Mouse (Mus musculus) lung, embryonic 16.5 days (tissue): Measurements from ENCODE around the gene 1520401A03Rik. TPM values are rescaled to one million over a fixed set of nuclear protein-coding genes. Genes with fewer than 3 reads are reported as not detected.

ENCODE experiments used
- ATAC-seq: fragments of 200-750 bp; cut with Nextera tagmentation; 2 replicates; pipeline ENCODE4 v1.8.0; 2017; ENCODE audit warnings: low read depth, mild to moderate bottlenecking, moderate library complexity
- H3K27ac ChIP-seq: fragments of 300-500 bp; sonication (generic); 2 replicates; pipeline ENCODE4 v1.5.1; 2014; ENCODE audit warnings: mild to moderate bottlenecking, control low read depth, low read length
- H3K27me3 ChIP-seq: fragments of 300-500 bp; sonication (generic); 2 replicates; pipeline ENCODE4 v1.6.1; 2014; ENCODE audit warnings: low read depth, low read length, mixed read lengths; ENCODE audit not compliant: control insufficient read depth, insufficient read depth
- H3K36me3 ChIP-seq: fragments of 300-500 bp; sonication (generic); 2 replicates; pipeline ENCODE4 v1.6.1; 2014; ENCODE audit warnings: low read length; ENCODE audit not compliant: control insufficient read depth, insufficient read depth
- H3K4me1 ChIP-seq: fragments of 300-500 bp; sonication (generic); replicated peaks from 2 replicates; pipeline ENCODE4 v1.6.1; 2014; ENCODE audit warnings: low read length, mixed read lengths; ENCODE audit not compliant: control insufficient read depth, insufficient read depth
- H3K4me2 ChIP-seq: fragments of 300-500 bp; sonication (generic); 2 replicates; pipeline ENCODE4 v1.6.1; 2014; ENCODE audit warnings: low read depth, low read length, control low read depth
- H3K4me3 ChIP-seq: fragments of 300-500 bp; sonication (generic); 2 replicates; pipeline ENCODE4 v1.5.1; 2014; ENCODE audit warnings: mild to moderate bottlenecking, low read length, control low read depth
- H3K9ac ChIP-seq: fragments of 300-500 bp; sonication (generic); 2 replicates; pipeline ENCODE4 v1.6.1; 2014; ENCODE audit warnings: low read length, control low read depth
- H3K9me3 ChIP-seq: fragments of 300-500 bp; sonication (generic); 2 replicates; pipeline ENCODE4 v1.6.1; 2016; ENCODE audit warnings: low read length; ENCODE audit not compliant: control insufficient read depth
- WGBS: fragments of 180-500 bp; shearing (Covaris S2); extraction: QIAGEN DNeasy Blood & Tissue Kit; methylation state at CpG from one replicate; pipeline ENCODE4 v1.1.7; 2014; 5-methylcytosine and 5-hydroxymethylcytosine counted together
- polyA plus RNA-seq: library from polyadenylated mRNA; unstranded; fragments of >200 nt; fragmentation: Nextera tagmentation; extraction: Ambion mirVana; gene quantifications from 2 replicates; pipeline ENCODE4 v1.2.1, GENCODE M21; 2015

Gene 1520401A03Rik
- polyA plus RNA-seq, 1 experiment from 2014 or later = 0.14 TPM

GRCm38 (mm10) chr17:23721886-23722285 lies 697 bp downstream of the 1520401A03Rik start:
- H3K9ac ChIP-seq = no peak overlapping the region
- WGBS = 86% methylated on average over 2 of the region's 2 CpGs
- no peaks in the 10 kb centered on the region for H3K9me3 ChIP-seq
- no peak overlapping the region for H3K4me2 ChIP-seq
- no peak overlapping the region for H3K27ac ChIP-seq
- H3K27me3 ChIP-seq = no peaks in the 10 kb centered on the region
- H3K36me3 ChIP-seq = no peaks in the 10 kb centered on the region
- no peak overlapping the region for H3K4me3 ChIP-seq
- peaks cover 5% of the 10 kb centered on the region; the same call in 1 of the 2 replicates for H3K4me1 ChIP-seq
- no peak for ATAC-seq

GRCm38 (mm10) chr17:23719455-23719854 lies 3.1 kb downstream of the 1520401A03Rik start:
- H3K4me3 ChIP-seq = no peak overlapping the region
- no peak overlapping the region for H3K9ac ChIP-seq
- H3K4me1 ChIP-seq = no peaks in the 10 kb centered on the region
- H3K36me3 ChIP-seq = no peaks in the 10 kb centered on the region
- ATAC-seq = no peak
- no peak overlapping the region for H3K4me2 ChIP-seq
- 21% methylated on average over 1 of the region's 1 CpGs for WGBS
- H3K27ac ChIP-seq = no peak overlapping the region
- no peaks in the 10 kb centered on the region for H3K9me3 ChIP-seq
- no peaks in the 10 kb centered on the region for H3K27me3 ChIP-seq

GRCm38 (mm10) chr17:23717003-23717402 lies 5.6 kb downstream of the 1520401A03Rik start:
- Histone ChIP-seq H3K27ac (no peak overlapping the region), H3K9me3 (no peaks in the 10 kb centered on the region), H3K4me2 (no peak overlapping the region), H3K4me1 (no peaks in the 10 kb centered on the region), H3K9ac (no peak overlapping the region), H3K27me3 (no peaks in the 10 kb centered on the region), H3K36me3 (no peaks in the 10 kb centered on the region), H3K4me3 (no peak overlapping the region)
- 0 out of 2 replicates have a peak, but pooled peaks have one; percentile 21 for ATAC-seq
- 45% methylated on average over 2 of the region's 2 CpGs for WGBS

- 1% methylated on average over 3 of the region's 3 CpGs for WGBS
Measured at GRCm38 (mm10) chr17:23706212-23706611, 16.4 kb downstream of the 1520401A03Rik start.

GRCm38 (mm10) chr17:23705525-23706104 lies 17.0 kb downstream of the 1520401A03Rik start:
- H3K27ac ChIP-seq = no peak overlapping the region
- ATAC-seq = peak; percentile 52; the same call in 1 of the 2 replicates
- no peaks in the 10 kb centered on the region for H3K36me3 ChIP-seq
- no peaks in the 10 kb centered on the region for H3K4me1 ChIP-seq
- 73% methylated on average over 7 of the region's 7 CpGs for WGBS
- no peak overlapping the region for H3K9ac ChIP-seq
- no peaks in the 10 kb centered on the region for H3K9me3 ChIP-seq
- H3K4me3 ChIP-seq = no peak overlapping the region
- H3K27me3 ChIP-seq = peaks cover 4% of the 10 kb centered on the region
- H3K4me2 ChIP-seq = no peak overlapping the region

More at GRCm38 (mm10) chr17:23706212-23706611, 16.4 kb downstream of the 1520401A03Rik start:
- no peak overlapping the region for H3K4me2 ChIP-seq
- no peak overlapping the region for H3K27ac ChIP-seq
- ATAC-seq = peak; percentile 64; the same call in 1 of the 2 replicates
- no peak overlapping the region for H3K4me3 ChIP-seq
- no peaks in the 10 kb centered on the region; the same call in 1 of the 2 replicates for H3K27me3 ChIP-seq
- H3K36me3 ChIP-seq = no peaks in the 10 kb centered on the region
- no peak overlapping the region for H3K9ac ChIP-seq
- no peaks in the 10 kb centered on the region for H3K4me1 ChIP-seq
- no peaks in the 10 kb centered on the region for H3K9me3 ChIP-seq

GRCm38 (mm10) chr17:23704741-23705140 lies 17.8 kb downstream of the 1520401A03Rik start:
- H3K9me3 ChIP-seq = no peaks in the 10 kb centered on the region
- 44% methylated on average over 7 of the region's 7 CpGs for WGBS
- ATAC-seq = no peak
- no peak overlapping the region for H3K9ac ChIP-seq
- H3K27me3 ChIP-seq = peaks cover 5% of the 10 kb centered on the region
- H3K4me3 ChIP-seq = no peak overlapping the region
- no peak overlapping the region for H3K4me2 ChIP-seq
- 0 out of 2 replicates have a peak, but pooled peaks cover 2% of the 10 kb centered on the region for H3K4me1 ChIP-seq
- no peaks in the 10 kb centered on the region for H3K36me3 ChIP-seq
- H3K27ac ChIP-seq = no peak overlapping the region

GRCm38 (mm10) chr17:23703301-23703700 lies 19.3 kb downstream of the 1520401A03Rik start:
- no peaks in the 10 kb centered on the region for H3K9me3 ChIP-seq
- peaks cover 16% of the 10 kb centered on the region for H3K27me3 ChIP-seq
- 78% methylated on average over 9 of the region's 9 CpGs for WGBS
- H3K4me2 ChIP-seq = no peak overlapping the region
- no peak overlapping the region for H3K9ac ChIP-seq
- H3K27ac ChIP-seq = no peak overlapping the region
- H3K4me1 ChIP-seq = peaks cover 6% of the 10 kb centered on the region
- H3K36me3 ChIP-seq = no peaks in the 10 kb centered on the region
- no peak overlapping the region for H3K4me3 ChIP-seq
- ATAC-seq = no peak

GRCm38 (mm10) chr17:23700079-23700478 lies 22.5 kb downstream of the 1520401A03Rik start:
- H3K9me3 ChIP-seq = no peaks in the 10 kb centered on the region
- under 1% methylated on average over 17 of the region's 28 CpGs for WGBS
- peak; percentile 94 for ATAC-seq
- peak overlapping the region; percentile 71 for H3K4me3 ChIP-seq
- H3K27me3 ChIP-seq = peaks cover 16% of the 10 kb centered on the region
- no peaks in the 10 kb centered on the region for H3K36me3 ChIP-seq
- peak overlapping the region; percentile 61 for H3K9ac ChIP-seq
- H3K27ac ChIP-seq = no peak overlapping the region
- H3K4me2 ChIP-seq = peak overlapping the region; percentile 99
- peaks cover 8% of the 10 kb centered on the region for H3K4me1 ChIP-seq

GRCm38 (mm10) chr17:23699131-23700077 lies 23.2 kb downstream of the 1520401A03Rik start:
- WGBS = 2% methylated on average over 51 of the region's 101 CpGs
- ATAC-seq = peak; percentile 40
- H3K27ac ChIP-seq = no peak overlapping the region

More at GRCm38 (mm10) chr17:23699131-23700077, 23.2 kb downstream of the 1520401A03Rik start:
- Histone ChIP-seq H3K36me3 (no peaks in the 10 kb centered on the region), H3K4me3 (peak overlapping the region; percentile 71), H3K4me1 (peaks cover 14% of the 10 kb centered on the region), H3K4me2 (peak overlapping the region; percentile 99), H3K9ac (peak overlapping the region; percentile 61), H3K27me3 (peaks cover 16% of the 10 kb centered on the region), H3K9me3 (no peaks in the 10 kb centered on the region)
